Mouse (Mus musculus) heart, postnatal 0 days (tissue): ENCODE results near the gene Zfr2. TPM values are rescaled to one million over a fixed set of nuclear protein-coding genes. Genes with fewer than 3 reads are reported as not detected.

Experiments
- ATAC-seq: fragments of 200-750 bp; cut with Nextera tagmentation; 2 replicates; pipeline ENCODE4 v1.8.0; 2017; ENCODE audit warnings: low read depth, moderate number of reproducible peaks, moderate library complexity; ENCODE audit not compliant: insufficient read depth
- DNase-seq: peaks from one replicate; pipeline ENCODE4 v3.0.0-alpha.2; 2016; ENCODE audit warnings: low spot score
- H3K27ac ChIP-seq: fragments of 300-500 bp; sonication (generic); 2 replicates; pipeline ENCODE4 v1.5.1; 2014; ENCODE audit warnings: low read depth, mild to moderate bottlenecking
- H3K27me3 ChIP-seq: fragments of 300-500 bp; sonication (generic); 2 replicates; pipeline ENCODE4 v1.6.1; 2014; ENCODE audit warnings: low read length, mixed read lengths; ENCODE audit not compliant: control insufficient read depth, insufficient read depth
- H3K36me3 ChIP-seq: fragments of 300-500 bp; sonication (generic); replicated peaks from 2 replicates; pipeline ENCODE4 v1.6.1; 2014; ENCODE audit warnings: low read length, mixed read lengths; ENCODE audit not compliant: control insufficient read depth, insufficient read depth
- H3K4me1 ChIP-seq: fragments of 300-500 bp; sonication (generic); 2 replicates; pipeline ENCODE4 v1.6.1; 2014; ENCODE audit warnings: antibody characterized with exemption; ENCODE audit not compliant: control insufficient read depth, insufficient read depth
- H3K4me2 ChIP-seq: fragments of 300-500 bp; sonication (generic); 2 replicates; pipeline ENCODE4 v1.6.1; 2014; ENCODE audit warnings: low read depth, mild to moderate bottlenecking, low read length, moderate library complexity
- H3K4me3 ChIP-seq: fragments of 300-500 bp; sonication (generic); 2 replicates; pipeline ENCODE4 v1.5.1; 2014; ENCODE audit warnings: low read depth, low read length
- H3K9ac ChIP-seq: fragments of 300-500 bp; sonication (generic); replicated peaks from 2 replicates; pipeline ENCODE4 v1.6.1; 2014; ENCODE audit warnings: low read depth, low read length, mixed read lengths
- H3K9me3 ChIP-seq: fragments of 300-500 bp; sonication (generic); replicated peaks from 2 replicates; pipeline ENCODE4 v1.6.1; 2016; ENCODE audit warnings: low read length; ENCODE audit not compliant: control insufficient read depth
- CTCF ChIP-seq: IDR thresholded peaks from 2 replicates; pipeline ENCODE4 v1.5.1; 2016; ENCODE audit warnings: antibody characterized with exemption, control low read depth, low read depth
- EP300 ChIP-seq: IDR thresholded peaks from 2 replicates; pipeline ENCODE4 v1.6.1; 2016; ENCODE audit warnings: antibody characterized with exemption, low read depth
- WGBS: fragments of 180-500 bp; shearing (Covaris S2); extraction: QIAGEN DNeasy Blood & Tissue Kit; methylation state at CpG from one replicate; pipeline ENCODE4 v1.1.7; 2014; 5-methylcytosine and 5-hydroxymethylcytosine counted together
- polyA plus RNA-seq: library from polyadenylated mRNA; unstranded; fragments of >200 nt; fragmentation: Nextera tagmentation; extraction: Ambion mirVana; gene quantifications from 2 replicates; pipeline ENCODE4 v1.2.1, GENCODE M21; 2015
- total RNA-seq: library from RNA; depleted of rRNA; stranded (reverse); fragments of >200 nt; gene quantifications from 2 replicates; pipeline ENCODE4 v1.2.3, GENCODE M21; 2014; ENCODE audit warnings: low replicate concordance

Zfr2 gene
- total and polyA plus RNA-seq, 2 experiments from 2014 or later: 2.2 to 10.2 TPM

GRCm38 (mm10) chr10:81286586-81286985, 53.6 kb downstream of the Zfr2 start:
- Histone ChIP-seq H3K4me1 (0 out of 2 replicates have a peak, but pooled peaks cover 7% of the 10 kb centered on the region), H3K4me3 (no peak overlapping the region), H3K27ac (no peak overlapping the region), H3K27me3 (peaks cover 40% of the 10 kb centered on the region), H3K9ac (no peak overlapping the region), H3K4me2 (no peak overlapping the region), H3K9me3 (no peaks in the 10 kb centered on the region), H3K36me3 (no peaks in the 10 kb centered on the region)
- ATAC-seq (no peak), DNase-seq (no peak)
- WGBS: 43% methylated on average over 6 of the region's 6 CpGs
- TF ChIP-seq CTCF (no peak), EP300 (no peak)

GRCm38 (mm10) chr10:81287513-81288157, 54.7 kb downstream of the Zfr2 start:
- 0 out of 2 replicates have a peak, but pooled peaks cover 7% of the 10 kb centered on the region for H3K4me1 ChIP-seq
- H3K27me3 ChIP-seq: peaks cover 40% of the 10 kb centered on the region
- H3K4me2 ChIP-seq: no peak overlapping the region
- DNase-seq (no peak), ATAC-seq (no peak)
- H3K9me3 ChIP-seq: no peaks in the 10 kb centered on the region
- TF ChIP-seq EP300: no peak
- TF ChIP-seq CTCF: peak; percentile 82
- H3K36me3 ChIP-seq: no peaks in the 10 kb centered on the region
- H3K9ac ChIP-seq: no peak overlapping the region
- 57% methylated on average over 8 of the region's 8 CpGs for WGBS
- no peak overlapping the region for H3K4me3 ChIP-seq
- no peak overlapping the region for H3K27ac ChIP-seq

GRCm38 (mm10) chr10:81288601-81289000, 55.6 kb downstream of the Zfr2 start:
- no peaks in the 10 kb centered on the region for H3K9me3 ChIP-seq
- no peaks in the 10 kb centered on the region for H3K36me3 ChIP-seq
- TF ChIP-seq CTCF (peak; percentile 42), EP300 (no peak)
- peaks cover 32% of the 10 kb centered on the region for H3K27me3 ChIP-seq
- H3K27ac ChIP-seq: no peak overlapping the region
- no peak overlapping the region for H3K4me3 ChIP-seq
- DNase-seq: no peak
- WGBS: 36% methylated on average over 6 of the region's 6 CpGs
- H3K9ac ChIP-seq: no peak overlapping the region
- 0 out of 2 replicates have a peak, but pooled peaks cover 9% of the 10 kb centered on the region for H3K4me1 ChIP-seq
- no peak for ATAC-seq
- H3K4me2 ChIP-seq: no peak overlapping the region

GRCm38 (mm10) chr10:81289278-81289677, 56.3 kb downstream of the Zfr2 start:
- H3K27ac ChIP-seq: no peak overlapping the region
- H3K4me1 ChIP-seq: 0 out of 2 replicates have a peak, but pooled peaks cover 16% of the 10 kb centered on the region
- H3K27me3 ChIP-seq: peaks cover 26% of the 10 kb centered on the region
- no peak overlapping the region for H3K9ac ChIP-seq
- H3K9me3 ChIP-seq: no peaks in the 10 kb centered on the region
- DNase-seq (peak; percentile 72), ATAC-seq (no peak)
- WGBS: 3% methylated on average over 7 of the region's 7 CpGs
- H3K36me3 ChIP-seq: no peaks in the 10 kb centered on the region
- TF ChIP-seq EP300: no peak
- TF ChIP-seq CTCF: peak; percentile 88
- no peak overlapping the region for H3K4me2 ChIP-seq
- H3K4me3 ChIP-seq: no peak overlapping the region

GRCm38 (mm10) chr10:81289811-81290210, 56.9 kb downstream of the Zfr2 start:
- no peak overlapping the region for H3K27ac ChIP-seq
- no peak overlapping the region for H3K4me2 ChIP-seq
- H3K27me3 ChIP-seq: peaks cover 21% of the 10 kb centered on the region
- WGBS: 58% methylated on average over 14 of the region's 14 CpGs
- H3K36me3 ChIP-seq: no peaks in the 10 kb centered on the region
- no peak for TF ChIP-seq CTCF
- TF ChIP-seq EP300: no peak
- H3K4me1 ChIP-seq: peaks cover 20% of the 10 kb centered on the region; the same call in 1 of the 2 replicates
- no peak for ATAC-seq
- no peaks in the 10 kb centered on the region for H3K9me3 ChIP-seq
- no peak overlapping the region for H3K4me3 ChIP-seq
- no peak overlapping the region for H3K9ac ChIP-seq
- no peak for DNase-seq
